Mouse (Mus musculus): ENCODE data around the gene Pvrig. TPM values are rescaled to one million over a fixed set of nuclear protein-coding genes. Genes with fewer than 3 reads are reported as not detected.
"Not testable (repeated sequence)": the region's sequence is repeated elsewhere in the genome, so short reads cannot be mapped to it uniquely, and the experiment has no call there.

Pvrig gene
- polyA plus RNA-seq (2011; ENCODE audit: insufficient read length, low read depth, missing spikeins): not detected in 2 replicates

DNA sequence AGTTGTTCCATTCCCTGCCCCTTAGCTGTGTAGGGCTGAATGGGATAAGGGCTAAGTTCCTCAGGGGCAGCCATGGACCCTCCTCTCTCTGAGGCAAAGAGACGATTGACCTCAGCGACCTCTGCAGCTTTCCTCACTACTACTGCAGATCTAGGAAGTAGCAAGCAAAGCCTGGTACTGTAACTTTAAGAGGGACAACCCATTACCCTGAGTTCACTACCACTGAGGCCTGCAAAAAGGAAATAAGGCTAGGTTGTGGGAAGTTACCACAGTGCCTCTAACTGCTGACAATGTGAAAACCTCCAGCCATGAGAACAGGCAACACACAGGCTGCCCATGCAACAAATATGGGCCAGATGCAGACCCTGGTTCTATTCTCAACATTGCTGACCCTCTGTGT is at the start of gene Pvrig:
TSS of gene Pvrig (plus strand) at position 301 of the 400 bp plus-strand sequence.
- TF ChIP-seq CTCF (IDR thresholded peaks at IDR 0.05; ENCODE audit: borderline replicate concordance, insufficient read depth, low read length): no peak
- TF ChIP-seq POLR2A (IDR thresholded peaks at IDR 0.05; ENCODE audit: low read depth, low read length): no peak
- no peak within 1 kb of the TSS for H3K4me3 ChIP-seq (ENCODE audit: insufficient read depth, low read length)
- H3K27ac ChIP-seq (ENCODE audit: insufficient read depth, low read length): no peak within 1 kb of the TSS
- H3K4me1 ChIP-seq (ENCODE audit: control insufficient read depth, insufficient read depth, low read length): no peaks in the 10 kb centered on the region

DNA sequence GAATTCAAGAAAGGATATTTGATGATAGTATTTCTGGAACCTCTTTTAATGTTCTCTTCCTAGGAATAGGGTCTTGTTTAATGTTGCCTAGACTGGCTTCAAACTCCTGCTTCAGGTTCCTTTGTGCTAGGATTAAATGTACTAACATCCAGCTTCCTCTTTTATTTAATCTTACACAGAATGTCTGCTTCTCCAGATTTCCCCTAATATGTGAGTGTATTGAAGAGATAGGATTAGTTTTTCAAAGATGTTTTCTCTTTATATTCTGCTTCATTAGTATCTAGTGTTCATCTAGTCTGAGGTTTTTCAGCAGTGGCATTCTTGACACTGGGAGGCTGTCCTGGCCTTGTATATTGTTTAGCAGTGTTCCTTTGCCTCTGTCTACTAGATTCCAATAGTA is 47.6 kb upstream of the Pvrig start:
- no peak overlapping the region for H3K27ac ChIP-seq (ENCODE audit: insufficient read depth, low read length)
- H3K4me1 ChIP-seq (ENCODE audit: control insufficient read depth, insufficient read depth, low read length): no peaks in the 10 kb centered on the region
- no peak overlapping the region for H3K4me3 ChIP-seq (ENCODE audit: insufficient read depth, low read length)
- TF ChIP-seq CTCF (IDR thresholded peaks at IDR 0.05; ENCODE audit: borderline replicate concordance, insufficient read depth, low read length) (no peak), POLR2A (IDR thresholded peaks at IDR 0.05; ENCODE audit: low read depth, low read length) (no peak)

DNA sequence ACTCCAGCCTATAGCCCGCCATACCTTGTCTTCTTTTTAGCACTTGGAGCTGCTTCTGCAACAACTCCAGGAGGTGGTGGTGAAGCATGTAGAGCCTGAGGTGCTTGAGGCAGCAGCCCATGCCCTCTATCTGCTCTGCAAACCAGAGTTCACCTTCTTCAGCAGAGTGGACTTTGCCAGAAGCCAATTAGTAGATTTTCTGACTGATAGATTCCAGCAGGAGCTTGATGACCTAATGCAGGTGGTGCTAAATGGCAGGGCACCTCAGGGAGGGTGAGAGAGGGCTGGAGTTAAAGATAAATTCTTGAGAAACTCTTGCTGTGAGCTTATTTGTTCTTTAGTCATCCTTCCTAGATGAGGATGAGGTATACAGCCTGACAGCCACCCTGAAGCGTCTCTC is 42.1 kb upstream of the Pvrig start:
- Histone ChIP-seq H3K4me3 (ENCODE audit: insufficient read depth, low read length) (no peak overlapping the region), H3K4me1 (ENCODE audit: control insufficient read depth, insufficient read depth, low read length) (no peaks in the 10 kb centered on the region), H3K27ac (ENCODE audit: insufficient read depth, low read length) (no peak overlapping the region)
- TF ChIP-seq CTCF (IDR thresholded peaks at IDR 0.05; ENCODE audit: borderline replicate concordance, insufficient read depth, low read length): no peak
- no peak for TF ChIP-seq POLR2A (IDR thresholded peaks at IDR 0.05; ENCODE audit: low read depth, low read length)

DNA sequence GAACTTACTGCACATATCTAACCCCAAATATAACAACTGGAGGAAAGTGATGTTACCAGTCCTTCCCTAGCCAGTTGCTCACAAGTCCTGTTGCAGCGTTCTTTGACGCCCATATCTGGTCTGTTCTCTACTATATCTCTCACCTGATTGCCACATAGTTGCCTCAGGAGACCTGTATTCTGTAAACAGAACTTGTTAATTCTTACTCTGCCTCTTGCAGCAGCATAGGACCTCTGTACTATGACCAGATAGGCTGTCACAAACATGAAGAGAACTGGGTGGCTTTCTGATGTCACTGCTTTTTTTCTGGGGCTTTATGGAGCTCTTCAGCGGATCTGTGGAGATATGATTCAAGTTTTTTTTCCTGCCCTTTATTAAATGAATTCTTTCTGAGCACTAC is 29.0 kb upstream of the Pvrig start:
- Histone ChIP-seq H3K27ac (ENCODE audit: insufficient read depth, low read length) (no peak overlapping the region), H3K4me3 (ENCODE audit: insufficient read depth, low read length) (no peak overlapping the region), H3K4me1 (ENCODE audit: control insufficient read depth, insufficient read depth, low read length) (no peaks in the 10 kb centered on the region)
- TF ChIP-seq CTCF (IDR thresholded peaks at IDR 0.05; ENCODE audit: borderline replicate concordance, insufficient read depth, low read length): no peak
- no peak for TF ChIP-seq POLR2A (IDR thresholded peaks at IDR 0.05; ENCODE audit: low read depth, low read length)

DNA sequence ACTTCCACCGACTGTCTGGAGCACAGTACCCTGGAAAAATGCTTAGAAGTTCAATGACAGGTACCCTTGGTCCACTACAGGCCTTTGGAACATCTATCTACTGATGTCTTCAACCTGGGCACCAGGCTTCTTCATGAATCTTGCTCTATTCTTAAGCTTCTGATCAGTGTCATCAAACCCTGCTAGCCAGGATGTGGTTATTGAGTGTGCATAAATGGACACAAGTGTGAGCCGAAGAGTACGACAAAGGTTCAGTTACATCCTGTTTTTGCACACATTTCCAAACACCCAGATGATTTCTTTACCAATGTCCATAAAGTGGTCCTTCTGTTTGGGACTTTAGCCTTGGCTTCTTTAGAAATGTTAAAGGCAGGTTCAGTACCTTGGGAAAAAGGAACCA is 1.5 kb downstream of the Pvrig start:
- TF ChIP-seq CTCF (IDR thresholded peaks at IDR 0.05; ENCODE audit: borderline replicate concordance, insufficient read depth, low read length) (no peak), POLR2A (IDR thresholded peaks at IDR 0.05; ENCODE audit: low read depth, low read length) (no peak)
- Histone ChIP-seq H3K4me1 (ENCODE audit: control insufficient read depth, insufficient read depth, low read length) (no peaks in the 10 kb centered on the region), H3K4me3 (ENCODE audit: insufficient read depth, low read length) (no peak overlapping the region), H3K27ac (ENCODE audit: insufficient read depth, low read length) (no peak overlapping the region)

DNA sequence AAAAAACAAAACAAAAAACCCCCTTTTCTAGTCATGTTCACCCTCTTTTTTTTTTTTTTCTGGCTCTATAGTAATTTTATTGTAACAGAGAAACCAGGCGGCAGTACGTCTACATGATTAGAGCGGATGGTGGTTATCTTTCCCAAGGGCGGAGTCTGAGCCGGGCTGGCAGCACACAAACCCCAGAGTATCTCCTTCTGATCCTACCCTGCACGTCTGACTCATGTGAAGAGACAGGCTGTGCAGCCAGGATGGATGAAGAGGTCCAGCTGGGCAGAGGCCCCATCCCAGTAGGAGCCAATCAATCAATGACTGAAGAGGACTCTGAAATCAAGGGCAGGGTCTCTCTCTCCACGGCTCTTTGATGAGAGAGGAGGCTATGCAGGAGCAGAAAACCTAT is 21.4 kb downstream of the Pvrig start:
- H3K4me1 ChIP-seq (ENCODE audit: control insufficient read depth, insufficient read depth, low read length); H3K4me3 ChIP-seq (ENCODE audit: insufficient read depth, low read length); H3K27ac ChIP-seq (ENCODE audit: insufficient read depth, low read length): not testable (repeated sequence)

DNA sequence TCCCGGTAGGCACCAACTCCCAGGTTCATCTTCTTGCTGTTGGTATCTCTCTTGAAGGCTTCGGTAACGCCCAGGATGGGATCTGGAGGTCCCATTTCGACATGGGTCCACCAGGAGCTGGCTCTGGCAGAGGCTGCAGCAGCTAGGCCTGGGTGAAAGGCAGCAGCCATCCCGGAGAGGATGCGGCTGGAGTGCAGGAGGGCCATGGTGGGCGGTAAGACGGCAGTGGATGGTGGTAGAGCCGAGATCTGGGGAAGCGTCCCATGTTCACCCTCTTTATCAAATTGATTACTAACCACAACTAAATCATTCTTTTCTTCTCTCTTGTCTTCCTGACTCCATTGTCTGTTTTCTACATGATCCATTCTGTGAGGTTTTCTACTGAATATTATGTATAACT is 23.6 kb downstream of the Pvrig start:
- not testable (repeated sequence) for H3K4me1 ChIP-seq (ENCODE audit: control insufficient read depth, insufficient read depth, low read length); H3K4me3 ChIP-seq (ENCODE audit: insufficient read depth, low read length); H3K27ac ChIP-seq (ENCODE audit: insufficient read depth, low read length)

Other genes with a start within 250 kb of the Pvrig start
- gene Zscan21, start 225.1 kb upstream of the Pvrig start, polyA plus RNA-seq (2011; ENCODE audit: insufficient read length, low read depth, missing spikeins): 15.0 and 22.2 TPM in 2 replicates
- gene Zfp113, start 186.2 kb upstream of the Pvrig start, polyA plus RNA-seq (2011; ENCODE audit: insufficient read length, low read depth, missing spikeins): 11.9 and 13.2 TPM in 2 replicates
- gene Cops6, start 180.9 kb upstream of the Pvrig start, polyA plus RNA-seq (2011; ENCODE audit: insufficient read length, low read depth, missing spikeins): 162 and 184 TPM in 2 replicates
- gene Ap4m1, start 170.0 kb upstream of the Pvrig start, polyA plus RNA-seq (2011; ENCODE audit: insufficient read length, low read depth, missing spikeins): 22.2 and 26.5 TPM in 2 replicates
- gene Mcm7, start 169.5 kb upstream of the Pvrig start, polyA plus RNA-seq (2011; ENCODE audit: insufficient read length, low read depth, missing spikeins): 79.1 and 85.3 TPM in 2 replicates
- 27.9 and 29.8 TPM in 2 replicates for gene Taf6, start 154.5 kb upstream of the Pvrig start, polyA plus RNA-seq (2011; ENCODE audit: insufficient read length, low read depth, missing spikeins)
- gene Cnpy4, start 154.5 kb upstream of the Pvrig start, polyA plus RNA-seq (2011; ENCODE audit: insufficient read length, low read depth, missing spikeins): 63.1 and 63.3 TPM in 2 replicates
- 2.1 and 3.5 TPM in 2 replicates for gene Mblac1, start 147.6 kb upstream of the Pvrig start, polyA plus RNA-seq (2011; ENCODE audit: insufficient read length, low read depth, missing spikeins)
- 0.32 TPM in 1 of 2 replicates, not detected in the other for gene Nxpe5, start 116.1 kb upstream of the Pvrig start, polyA plus RNA-seq (2011; ENCODE audit: insufficient read length, low read depth, missing spikeins)
- gene Lamtor4, start 86.5 kb upstream of the Pvrig start, polyA plus RNA-seq (2011; ENCODE audit: insufficient read length, low read depth, missing spikeins): 36.9 and 40.7 TPM in 2 replicates
- gene BC037034, start 77.9 kb upstream of the Pvrig start, polyA plus RNA-seq (2011; ENCODE audit: insufficient read length, low read depth, missing spikeins): 18.0 and 18.2 TPM in 2 replicates
- gene Gal3st4, start 69.1 kb upstream of the Pvrig start, polyA plus RNA-seq (2011; ENCODE audit: insufficient read length, low read depth, missing spikeins): 5.7 and 6.4 TPM in 2 replicates
- gene Gm43720, start 62.0 kb upstream of the Pvrig start, polyA plus RNA-seq (2011; ENCODE audit: insufficient read length, low read depth, missing spikeins): not detected in 2 replicates
- 13.2 and 20.1 TPM in 2 replicates for gene Gpc2, start 62.0 kb upstream of the Pvrig start, polyA plus RNA-seq (2011; ENCODE audit: insufficient read length, low read depth, missing spikeins)
- 3.0 and 6.0 TPM in 2 replicates for gene Stag3, start 61.7 kb upstream of the Pvrig start, polyA plus RNA-seq (2011; ENCODE audit: insufficient read length, low read depth, missing spikeins)
- 12.1 and 22.4 TPM in 2 replicates for gene Zfp157, start 99.5 kb downstream of the Pvrig start, polyA plus RNA-seq (2011; ENCODE audit: insufficient read length, low read depth, missing spikeins)
- gene 1700123K08Rik, start 222.8 kb downstream of the Pvrig start, polyA plus RNA-seq (2011; ENCODE audit: insufficient read length, low read depth, missing spikeins): not detected in 2 replicates